Mouse (Mus musculus) heart, embryonic 14.5 days (tissue): ENCODE data around the gene Ddx43. TPM values are rescaled to one million over a fixed set of nuclear protein-coding genes. Genes with fewer than 3 reads are reported as not detected.

Experiments
- ATAC-seq: fragments of 200-750 bp; cut with Nextera tagmentation; 2 replicates; pipeline ENCODE4 v1.8.0; 2017; ENCODE audit warnings: low read depth, moderate TSS enrichment; ENCODE audit not compliant: insufficient number of reproducible peaks, insufficient read depth, low FRiP score
- H3K27ac ChIP-seq, 2 experiments: fragments of 200-500 bp in 1 of 2; fragments of 300-500 bp in 1 of 2; sonication (generic) in 1 of 2; replicated peaks in 1 of 2; 2 replicates each; pipeline ENCODE4 v1.5.1; 2012 to 2014; ENCODE audit warnings: low read depth in 2 of 2, low read length in 2 of 2, control low read depth in 1 of 2, mild to moderate bottlenecking in 1 of 2, mixed read lengths in 1 of 2; ENCODE audit not compliant: control insufficient read depth in 1 of 2, insufficient read depth in 1 of 2
- H3K27me3 ChIP-seq: fragments of 300-500 bp; sonication (generic); 2 replicates; pipeline ENCODE4 v1.6.1; 2014; ENCODE audit warnings: mild to moderate bottlenecking, low read length, control low read depth; ENCODE audit not compliant: control insufficient read depth, insufficient read depth
- H3K36me3 ChIP-seq: fragments of 300-500 bp; sonication (generic); 2 replicates; pipeline ENCODE4 v1.6.1; 2014; ENCODE audit warnings: mild to moderate bottlenecking, control low read depth, low read length, mixed read lengths; ENCODE audit not compliant: control insufficient read depth, insufficient read depth
- H3K4me1 ChIP-seq, 2 experiments: fragments of 200-500 bp in 1 of 2; fragments of 300-500 bp in 1 of 2; sonication (generic) in 1 of 2; 2 replicates each; pipeline ENCODE4 v1.6.1; 2012 to 2014; ENCODE audit warnings: low read length in 2 of 2, control low read depth in 1 of 2, mixed read lengths in 1 of 2; ENCODE audit not compliant: control insufficient read depth in 2 of 2, insufficient read depth in 2 of 2
- H3K4me2 ChIP-seq: fragments of 300-500 bp; sonication (generic); 2 replicates; pipeline ENCODE4 v1.6.1; 2014; ENCODE audit warnings: mild to moderate bottlenecking, low read length
- H3K4me3 ChIP-seq, 2 experiments: fragments of 200-500 bp in 1 of 2; fragments of 300-500 bp in 1 of 2; sonication (generic) in 1 of 2; 2 replicates each; pipeline ENCODE4 v1.5.1; 2012 to 2014; ENCODE audit warnings: low read length in 2 of 2, mild to moderate bottlenecking in 2 of 2, control low read depth in 1 of 2, low read depth in 1 of 2, moderate library complexity in 1 of 2; ENCODE audit not compliant: control insufficient read depth in 1 of 2, insufficient read depth in 1 of 2
- H3K9ac ChIP-seq: fragments of 300-500 bp; sonication (generic); 2 replicates; pipeline ENCODE4 v1.6.1; 2014; ENCODE audit warnings: mild to moderate bottlenecking, low read length
- H3K9me3 ChIP-seq: fragments of 300-500 bp; sonication (generic); 2 replicates; pipeline ENCODE4 v1.6.1; 2016; ENCODE audit warnings: low read length, control low read depth; ENCODE audit not compliant: control insufficient read depth
- WGBS: fragments of 180-500 bp; shearing (Covaris S2); extraction: QIAGEN DNeasy Blood & Tissue Kit; methylation state at CpG from one replicate; pipeline ENCODE4 v1.1.7; 2014; 5-methylcytosine and 5-hydroxymethylcytosine counted together
- polyA plus RNA-seq: library from polyadenylated mRNA; unstranded; fragments of >200 nt; fragmentation: Nextera tagmentation; extraction: Ambion mirVana; gene quantifications from 2 replicates; pipeline ENCODE4 v1.2.1, GENCODE M21; 2014

The Ddx43 gene
- polyA plus RNA-seq, 1 experiment from 2014 or later = 0.08 TPM

DNA sequence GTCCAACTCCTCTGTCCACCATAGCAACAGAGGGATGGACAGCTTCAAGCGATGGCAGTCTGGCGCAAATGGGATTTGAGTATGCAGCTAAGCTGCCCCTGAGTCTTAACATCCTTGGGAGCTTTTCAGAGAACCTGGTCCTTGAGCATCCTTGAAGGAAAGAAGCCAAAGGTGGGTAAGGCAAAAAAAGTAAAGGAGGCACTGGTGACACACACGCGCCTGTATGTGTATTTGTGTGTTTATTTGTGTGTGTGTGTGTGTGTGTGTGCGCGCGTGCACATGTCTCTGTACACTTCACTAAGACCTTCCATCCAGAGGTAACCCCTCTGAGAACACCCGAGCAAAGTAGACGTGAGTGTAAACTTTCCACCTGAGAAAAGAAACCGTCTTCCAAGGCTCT is 1.8 kb upstream of the Ddx43 start:
- Histone ChIP-seq H3K4me1 (peaks cover 6 to 10% of the 10 kb centered on the region in 2 experiments; a peak in 3 of 4 replicates), H3K27ac (no peak overlapping the region), H3K4me3 (no peak overlapping the region), H3K9ac (no peak overlapping the region), H3K27me3 (peaks cover 54% of the 10 kb centered on the region), H3K4me2 (no peak overlapping the region), H3K9me3 (no peaks in the 10 kb centered on the region), H3K36me3 (no peaks in the 10 kb centered on the region)
- no peak for ATAC-seq
- 81% methylated on average over 10 of the region's 10 CpGs for WGBS

DNA sequence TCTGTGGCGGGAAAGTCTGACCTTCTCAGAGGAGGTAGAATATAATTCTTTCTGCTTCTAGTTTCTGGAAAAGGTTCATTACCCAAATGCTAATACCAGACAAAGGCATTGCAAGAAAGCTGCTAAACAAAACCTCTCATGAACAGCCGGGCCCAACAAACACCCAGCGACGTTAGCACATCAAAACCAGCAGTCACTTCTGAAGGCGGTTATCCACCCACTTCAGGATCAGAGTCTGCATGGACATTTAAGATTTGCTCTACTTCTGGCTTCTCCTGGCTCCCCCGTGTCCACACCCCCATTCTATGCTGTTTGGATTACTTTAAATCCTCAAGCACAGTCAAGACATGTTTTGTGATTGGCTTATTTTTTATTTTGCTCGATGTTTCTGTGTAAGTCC is 975 bp upstream of the Ddx43 start:
- 59% methylated on average over 7 of the region's 7 CpGs for WGBS

DNA sequence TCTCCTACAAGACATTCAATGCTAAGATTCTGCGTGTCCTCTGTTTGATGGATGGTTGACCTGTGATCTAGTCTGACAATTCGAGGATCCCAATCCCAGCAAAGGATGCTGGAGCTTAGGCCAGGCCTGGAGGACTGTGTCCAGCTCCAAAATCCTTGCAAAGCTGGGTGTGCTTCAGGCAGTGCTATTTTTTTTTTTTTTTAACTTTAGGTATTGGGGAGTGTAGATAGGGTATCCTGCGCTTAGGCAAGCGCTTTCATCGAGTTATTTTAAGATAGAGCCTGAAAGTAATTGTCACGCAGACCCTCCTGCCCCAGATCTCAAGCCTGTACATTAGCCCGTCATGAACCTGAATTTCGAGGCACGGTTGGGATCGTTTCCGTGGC is 340 bp upstream of the Ddx43 start:
- 33% methylated on average over 11 of the region's 11 CpGs for WGBS
- Histone ChIP-seq H3K27me3 (peaks cover 54% of the 10 kb centered on the region), H3K4me1 (peaks cover 4 to 10% of the 10 kb centered on the region in 2 experiments; a peak in 3 of 4 replicates), H3K27ac (no peak overlapping the region), H3K4me3 (peak overlapping the region; percentile 36 to 45), H3K9me3 (no peaks in the 10 kb centered on the region), H3K36me3 (no peaks in the 10 kb centered on the region), H3K9ac (no peak overlapping the region), H3K4me2 (peak overlapping the region; percentile 74)
- ATAC-seq = no peak

More for the DNA sequence above, 975 bp upstream of the Ddx43 start:
- no peak overlapping the region for H3K4me3 ChIP-seq
- no peaks in the 10 kb centered on the region for H3K9me3 ChIP-seq
- no peak overlapping the region for H3K27ac ChIP-seq
- H3K27me3 ChIP-seq = peaks cover 54% of the 10 kb centered on the region
- H3K4me1 ChIP-seq = peaks cover 6 to 10% of the 10 kb centered on the region in 2 experiments; a peak in 3 of 4 replicates
- no peaks in the 10 kb centered on the region for H3K36me3 ChIP-seq
- no peak overlapping the region for H3K4me2 ChIP-seq
- no peak for ATAC-seq
- H3K9ac ChIP-seq = no peak overlapping the region

DNA sequence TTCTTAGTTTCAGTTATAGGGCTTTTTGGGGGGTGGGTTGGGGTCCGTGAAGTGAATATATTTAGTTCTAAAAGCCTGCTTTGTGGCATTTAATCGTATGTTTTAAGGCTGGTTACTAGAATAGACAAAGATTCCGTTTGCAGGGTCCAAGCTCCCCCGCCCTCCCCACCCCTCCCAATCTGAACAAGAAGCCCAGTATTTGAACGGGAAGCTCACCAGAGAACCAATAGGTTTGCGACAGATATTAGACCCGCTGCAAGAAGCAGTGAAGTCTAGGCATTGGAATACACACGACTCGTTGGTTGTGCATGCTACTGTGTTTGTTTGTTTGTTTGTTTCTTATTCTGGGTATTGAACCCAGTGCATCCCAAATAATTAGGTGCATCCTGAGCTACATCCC is 940 bp downstream of the Ddx43 start:
- Histone ChIP-seq H3K9me3 (no peaks in the 10 kb centered on the region), H3K4me1 (peaks cover 4 to 10% of the 10 kb centered on the region in 2 experiments; a peak in 3 of 4 replicates), H3K9ac (no peak overlapping the region), H3K36me3 (no peaks in the 10 kb centered on the region), H3K27ac (no peak overlapping the region), H3K27me3 (peaks cover 54% of the 10 kb centered on the region), H3K4me2 (peak overlapping the region; percentile 74), H3K4me3 (peak overlapping the region in 1 of 2 experiments; percentile 45; a peak in 2 of 4 replicates)
- no peak for ATAC-seq
- WGBS = 59% methylated on average over 9 of the region's 9 CpGs

DNA sequence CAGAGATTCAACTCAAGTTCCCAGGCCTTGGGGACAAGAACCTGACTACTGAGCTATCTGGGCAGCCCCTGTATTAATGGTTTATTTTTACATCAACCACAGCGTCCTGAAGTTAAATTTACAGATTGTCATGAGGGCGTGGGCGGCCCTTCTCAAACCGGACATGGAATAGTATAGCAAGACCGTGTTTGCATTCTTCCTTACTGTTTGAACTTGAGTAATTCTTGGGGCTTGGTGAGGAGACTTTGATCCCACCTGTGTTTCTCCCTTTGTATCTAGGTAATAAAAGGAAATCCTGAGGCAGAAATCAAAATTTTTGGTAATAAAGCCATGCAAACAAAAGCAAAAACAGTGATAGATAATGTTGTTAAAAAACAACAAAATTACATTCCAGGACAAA is 5.0 kb downstream of the Ddx43 start:
- Histone ChIP-seq H3K27ac (no peak overlapping the region), H3K4me3 (no peak overlapping the region), H3K36me3 (no peaks in the 10 kb centered on the region), H3K4me1 (peaks cover 4 to 7% of the 10 kb centered on the region in 2 experiments; a peak in 3 of 4 replicates), H3K4me2 (no peak overlapping the region), H3K27me3 (peaks cover 22% of the 10 kb centered on the region), H3K9ac (no peak overlapping the region), H3K9me3 (no peaks in the 10 kb centered on the region)
- WGBS = 74% methylated on average over 5 of the region's 5 CpGs
- no peak for ATAC-seq

DNA sequence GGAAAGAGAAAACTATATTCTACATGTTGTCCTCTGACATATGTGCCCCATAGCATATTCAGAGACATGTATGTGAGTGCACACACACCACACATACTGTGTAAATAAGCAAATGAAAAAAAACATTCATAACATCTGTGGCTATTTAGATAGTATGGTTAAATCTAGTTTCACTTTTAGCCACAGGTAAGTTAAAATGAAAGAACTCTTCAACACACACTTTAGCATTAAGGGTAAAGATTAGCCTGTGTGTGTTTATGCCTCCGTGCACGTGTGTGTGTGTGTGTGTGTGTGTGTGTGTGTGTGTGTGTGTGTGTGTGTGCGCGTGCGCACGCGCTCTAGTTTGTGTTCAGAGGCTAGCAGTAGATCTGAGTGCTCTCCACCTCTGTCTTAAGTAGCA is 6.0 kb downstream of the Ddx43 start:
- ATAC-seq = no peak
- Histone ChIP-seq H3K9me3 (no peaks in the 10 kb centered on the region), H3K27ac (no peak overlapping the region), H3K9ac (no peak overlapping the region), H3K36me3 (no peaks in the 10 kb centered on the region), H3K4me3 (no peak overlapping the region), H3K4me1 (no peaks in the 10 kb centered on the region), H3K4me2 (no peak overlapping the region), H3K27me3 (peaks cover 13% of the 10 kb centered on the region)
- 83% methylated on average over 7 of the region's 7 CpGs for WGBS

DNA sequence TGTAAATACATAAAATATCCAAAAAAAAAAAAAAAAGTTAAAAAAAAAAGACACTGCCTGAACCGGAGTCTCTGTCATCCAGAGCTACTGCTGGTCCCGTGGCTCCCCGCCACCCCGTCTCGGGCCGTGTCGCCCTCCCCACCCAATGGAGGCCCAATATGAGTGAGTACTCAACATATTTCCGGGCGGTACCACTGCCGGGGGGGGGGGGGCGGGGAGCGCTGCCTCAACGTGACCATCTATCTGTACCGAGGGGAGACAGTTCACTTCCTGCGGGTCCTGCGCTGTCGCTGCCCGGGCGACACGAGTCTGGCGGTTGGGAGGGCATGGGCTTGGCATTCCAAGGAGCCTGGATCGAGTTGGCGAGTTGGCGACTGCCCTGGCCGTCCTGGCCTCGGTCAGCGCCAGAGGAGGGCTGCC is 31.8 kb downstream of the Ddx43 start:
- ATAC-seq = no peak
- Histone ChIP-seq H3K9me3 (no peaks in the 10 kb centered on the region), H3K4me2 (peak overlapping the region; percentile 77), H3K4me1 (peaks cover 0 to 6% of the 10 kb centered on the region in 2 experiments; a peak in 1 of 4 replicates), H3K4me3 (peak overlapping the region; percentile 33 to 35), H3K36me3 (no peaks in the 10 kb centered on the region), H3K27me3 (no peaks in the 10 kb centered on the region), H3K9ac (peak overlapping the region; percentile 59), H3K27ac (no peak overlapping the region)
- WGBS = 15% methylated on average over 23 of the region's 27 CpGs

DNA sequence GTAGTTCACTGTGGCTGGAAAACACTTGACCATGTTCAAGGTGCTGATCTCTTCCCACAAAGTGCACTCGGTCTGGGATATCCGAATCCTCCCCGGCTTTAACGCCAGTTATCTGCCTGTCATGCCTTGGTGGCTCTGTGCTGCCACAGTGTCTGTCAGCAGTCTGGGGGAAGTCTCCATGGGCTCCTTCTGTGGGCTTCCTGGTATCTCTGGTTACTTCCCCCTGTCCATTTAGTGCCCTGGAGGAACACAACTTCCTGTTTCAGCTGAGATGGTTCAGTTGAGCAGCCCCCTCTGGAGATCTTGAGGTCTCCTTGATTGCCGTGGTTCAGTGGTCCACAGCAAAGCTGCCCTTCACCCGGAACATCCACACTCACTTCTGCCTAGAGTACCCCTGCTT is 32.6 kb downstream of the Ddx43 start:
- H3K27ac ChIP-seq = no peak overlapping the region
- H3K9me3 ChIP-seq = no peaks in the 10 kb centered on the region
- 51% methylated on average over 6 of the region's 6 CpGs for WGBS
- no peaks in the 10 kb centered on the region for H3K36me3 ChIP-seq
- H3K4me1 ChIP-seq = peaks cover 0 to 6% of the 10 kb centered on the region in 2 experiments; a peak in 1 of 4 replicates
- no peak for ATAC-seq
- H3K9ac ChIP-seq = no peak overlapping the region
- no peak overlapping the region for H3K4me3 ChIP-seq
- no peaks in the 10 kb centered on the region for H3K27me3 ChIP-seq
- H3K4me2 ChIP-seq = no peak overlapping the region
